Mouse (Mus musculus) ovary, postnatal 14 days (tissue): ENCODE data around the gene Mpi.

Experiments
- DNase-seq: peaks from one replicate; pipeline ENCODE4 v3.0.0; 2022; ENCODE audit warnings: low spot score

Gene Mpi

DNA sequence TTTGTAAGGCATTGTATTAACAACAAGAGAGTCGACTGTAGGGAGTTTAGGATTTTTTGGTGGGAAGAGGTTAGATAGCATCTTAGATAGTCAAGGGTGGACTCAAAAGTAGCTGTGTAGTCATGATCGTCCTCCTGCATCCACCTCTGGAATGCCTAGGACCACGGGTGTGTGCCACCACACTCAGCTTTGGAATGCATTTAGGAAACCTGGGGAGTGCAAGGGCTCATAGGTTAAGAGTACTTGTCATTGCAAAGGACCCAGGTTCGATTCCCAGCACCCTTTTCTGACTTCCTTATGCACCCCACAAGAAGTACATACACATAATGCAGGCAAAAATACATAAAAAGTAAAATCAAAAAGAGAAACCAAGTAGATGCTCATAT, 29.7 kb downstream of the Mpi start:
- no peak for DNase-seq

DNA sequence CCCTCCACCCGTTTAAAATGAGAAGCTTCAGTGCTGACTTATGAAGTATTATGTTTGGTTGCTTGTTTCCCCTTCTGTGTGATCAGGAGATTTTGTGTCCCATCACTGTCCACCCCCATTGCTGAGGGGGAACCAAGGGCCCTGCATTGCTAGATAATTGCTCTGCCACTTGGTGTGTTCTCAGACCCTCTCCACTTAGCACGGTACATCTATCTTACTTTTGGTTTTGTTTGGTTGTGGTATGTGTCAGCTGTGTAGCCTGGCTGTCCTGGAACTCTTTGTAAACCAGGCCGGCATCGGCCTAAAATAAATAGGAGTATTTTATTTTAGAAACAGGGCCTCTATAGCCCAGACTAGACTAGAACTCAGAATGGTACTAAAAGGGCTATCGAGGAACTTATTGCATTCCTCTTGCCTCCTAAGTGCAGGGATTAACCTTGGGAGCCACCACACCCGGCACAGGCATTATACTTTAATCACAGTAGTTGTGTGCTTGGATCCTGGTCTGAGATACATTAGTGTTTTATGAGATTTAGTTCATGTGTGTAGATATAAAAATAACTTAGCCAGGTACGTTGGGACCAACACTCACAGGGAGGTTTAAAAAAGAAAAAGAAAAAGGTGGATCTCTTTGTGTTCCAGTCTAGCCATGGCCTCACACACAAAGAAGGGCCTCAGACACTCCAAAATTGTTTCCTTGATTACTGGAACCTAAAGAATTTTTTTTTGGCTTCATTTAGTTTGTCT, 30.3 kb downstream of the Mpi start:
- no peak for DNase-seq

DNA sequence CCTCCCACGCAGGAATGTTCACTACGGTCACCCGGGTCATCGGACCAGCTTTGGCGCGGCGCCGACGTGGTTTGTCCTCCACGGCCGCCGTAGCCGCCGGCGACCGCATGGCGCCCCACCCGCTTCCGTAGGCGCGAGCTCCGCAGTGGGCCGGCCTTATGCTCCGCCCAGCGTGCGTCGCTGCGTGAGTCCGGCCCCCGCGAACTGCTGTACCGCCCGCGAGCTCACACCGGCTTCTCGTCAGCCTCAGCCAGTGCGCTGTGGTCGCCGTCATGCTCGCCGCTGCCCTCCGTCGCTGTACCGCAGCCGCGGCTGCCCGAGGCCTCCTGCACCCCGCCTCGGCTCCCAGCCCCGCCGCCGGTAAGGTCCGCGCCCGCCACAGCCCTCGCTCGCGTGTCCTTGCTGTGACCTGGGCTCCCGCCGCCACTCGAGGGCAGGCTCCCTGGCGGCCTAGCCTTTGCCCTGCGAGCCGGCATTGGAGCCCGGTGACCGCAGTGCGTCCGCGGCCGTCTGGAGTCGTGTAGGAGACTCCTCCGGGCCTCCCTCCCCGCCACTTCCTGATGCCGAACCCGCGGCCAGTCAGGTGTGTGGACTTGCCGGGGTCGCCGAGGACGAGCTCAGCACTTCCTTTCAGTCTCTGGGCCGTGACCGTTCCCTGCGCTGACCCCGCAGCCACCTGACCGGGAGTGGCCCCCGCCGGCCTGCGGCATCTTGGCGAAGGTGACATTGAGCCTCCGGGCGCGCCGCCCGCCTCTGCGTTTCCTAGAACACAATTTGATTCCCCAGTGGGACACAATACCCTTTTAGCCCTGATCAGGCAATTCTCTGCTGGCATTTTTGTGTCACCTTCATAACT, 31.3 kb downstream of the Mpi start, which contains the start of gene Cox5a:
Cox5a (plus strand) TSS at position 219 of the 856 bp plus-strand sequence.
- DNase-seq, result peak; percentile 92

DNA sequence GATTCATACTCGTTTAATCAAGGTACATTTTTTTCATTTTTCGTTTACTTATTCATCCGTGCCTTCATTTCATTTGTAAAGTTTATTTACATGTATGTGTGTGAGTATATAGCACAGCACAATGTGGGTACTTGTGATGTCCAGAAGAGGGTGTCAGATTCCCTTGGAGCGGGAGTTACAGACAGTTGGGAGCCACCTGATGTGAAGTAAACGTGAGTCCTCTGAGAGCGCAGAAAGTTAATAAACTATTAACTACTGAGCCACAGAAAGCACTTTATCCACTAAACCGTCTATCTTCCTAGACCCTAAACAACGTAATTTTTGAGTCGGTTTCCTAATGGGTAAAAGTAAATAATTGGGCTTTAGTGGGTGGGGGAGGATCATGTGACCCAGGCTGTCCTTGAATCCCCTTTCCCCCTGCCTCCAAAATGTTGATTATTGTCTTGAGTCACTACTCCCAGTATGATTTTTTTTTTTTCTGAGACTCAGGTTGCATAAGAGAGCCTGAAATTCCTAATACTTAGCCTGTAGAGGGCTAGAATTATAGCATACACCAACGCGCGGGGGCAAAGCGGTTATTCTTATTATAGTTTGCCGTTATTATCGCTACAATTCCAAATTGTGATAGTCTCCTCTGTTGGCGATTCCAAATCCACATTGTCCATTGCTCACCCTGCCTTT, 32.0 kb downstream of the Mpi start:
- DNase-seq, result no peak

DNA sequence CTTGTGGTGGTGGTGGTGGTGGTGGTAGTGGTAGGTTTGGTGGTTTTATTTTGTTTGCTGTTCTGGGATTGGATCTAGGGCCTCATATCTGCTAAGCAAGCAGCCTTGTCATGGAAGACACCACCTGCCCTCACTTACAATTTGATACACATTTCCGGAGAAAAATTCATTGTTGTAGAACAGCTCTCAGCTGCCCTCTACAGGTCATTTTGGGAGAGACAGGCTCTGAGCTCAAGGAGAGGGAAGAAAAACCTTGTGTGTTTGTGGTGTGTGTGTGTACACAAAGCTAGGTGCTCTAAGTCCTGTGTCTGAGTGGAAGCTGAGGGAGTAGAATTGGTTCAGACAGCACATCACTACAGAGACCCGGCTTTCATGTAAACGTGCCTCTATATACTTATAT, 35.5 kb downstream of the Mpi start:
- peak; percentile 58 for DNase-seq

DNA sequence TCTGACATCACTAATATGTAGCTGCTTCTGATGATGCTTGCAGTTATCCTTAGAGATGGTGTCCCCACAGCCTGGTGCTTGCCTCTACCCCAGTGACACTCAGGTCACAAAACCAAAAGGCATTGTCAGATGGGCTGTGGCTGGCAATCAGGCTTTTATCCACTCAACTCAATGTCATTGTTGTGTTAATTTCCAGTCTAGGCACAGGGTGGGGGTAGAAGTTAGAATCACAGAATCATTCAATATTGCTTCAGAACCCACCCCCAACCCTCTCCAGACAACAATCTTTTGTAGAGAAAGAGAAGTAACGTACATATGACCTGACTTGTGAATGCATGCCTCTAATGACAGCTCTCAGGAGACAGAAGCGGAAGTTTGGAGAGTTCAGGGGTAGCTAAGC, 42.0 kb downstream of the Mpi start:
- no peak for DNase-seq

DNA sequence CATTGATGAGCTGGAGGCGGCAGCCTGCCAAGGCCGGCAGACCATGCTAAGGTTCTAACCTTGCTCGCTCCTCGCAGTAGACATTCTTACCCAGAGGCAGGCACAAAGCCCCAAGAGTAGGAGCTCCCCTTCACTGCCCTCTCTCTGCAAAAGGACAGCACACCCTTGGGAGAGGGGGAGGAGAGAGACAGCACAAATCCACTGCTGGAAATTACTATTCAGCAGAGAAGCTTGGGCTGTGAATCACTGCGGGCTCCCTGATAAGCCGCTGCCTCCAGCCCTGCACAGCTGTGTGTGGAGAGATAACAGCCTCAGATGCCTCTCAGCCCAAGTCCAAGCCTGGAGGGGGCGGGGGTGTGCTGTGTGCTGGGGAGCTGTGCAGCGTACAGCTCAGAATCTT, 46.9 kb downstream of the Mpi start:
- DNase-seq, result peak; percentile 42

DNA sequence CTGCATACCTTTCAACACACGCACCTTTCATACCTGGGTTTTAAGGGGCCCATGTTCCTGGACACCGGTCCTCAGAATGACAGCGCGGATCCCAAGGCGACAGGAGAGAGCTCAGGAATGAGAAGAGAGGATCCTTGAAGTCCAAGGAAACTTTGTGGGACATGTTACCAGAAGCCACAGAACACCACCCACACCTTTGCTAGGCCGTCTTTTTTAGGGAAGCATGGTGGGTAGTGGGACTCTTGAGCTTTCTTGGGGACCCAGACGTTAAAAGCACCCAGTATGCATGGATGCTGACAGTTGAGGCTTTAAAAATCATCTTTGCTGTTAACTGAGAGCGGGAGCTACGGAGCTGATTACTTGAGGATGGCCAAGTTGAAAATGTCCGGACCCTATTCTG, 47.7 kb downstream of the Mpi start:
- no peak for DNase-seq

DNA sequence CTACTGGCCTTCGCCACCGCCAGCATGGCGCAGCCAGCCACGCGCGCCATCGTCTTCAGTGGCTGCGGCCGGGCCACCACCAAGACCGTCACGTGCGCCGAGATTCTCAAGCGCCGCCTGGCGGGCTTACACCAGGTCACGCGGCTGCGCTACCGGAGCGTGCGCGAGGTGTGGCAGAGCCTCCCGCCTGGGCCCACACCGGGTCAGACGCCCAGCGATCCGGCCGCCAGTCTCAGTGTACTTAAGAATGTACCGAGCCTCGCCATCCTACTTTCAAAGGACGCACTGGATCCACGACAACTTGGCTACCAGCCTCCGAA, 48.2 kb downstream of the Mpi start:
- DNase-seq, result peak; percentile 47

DNA sequence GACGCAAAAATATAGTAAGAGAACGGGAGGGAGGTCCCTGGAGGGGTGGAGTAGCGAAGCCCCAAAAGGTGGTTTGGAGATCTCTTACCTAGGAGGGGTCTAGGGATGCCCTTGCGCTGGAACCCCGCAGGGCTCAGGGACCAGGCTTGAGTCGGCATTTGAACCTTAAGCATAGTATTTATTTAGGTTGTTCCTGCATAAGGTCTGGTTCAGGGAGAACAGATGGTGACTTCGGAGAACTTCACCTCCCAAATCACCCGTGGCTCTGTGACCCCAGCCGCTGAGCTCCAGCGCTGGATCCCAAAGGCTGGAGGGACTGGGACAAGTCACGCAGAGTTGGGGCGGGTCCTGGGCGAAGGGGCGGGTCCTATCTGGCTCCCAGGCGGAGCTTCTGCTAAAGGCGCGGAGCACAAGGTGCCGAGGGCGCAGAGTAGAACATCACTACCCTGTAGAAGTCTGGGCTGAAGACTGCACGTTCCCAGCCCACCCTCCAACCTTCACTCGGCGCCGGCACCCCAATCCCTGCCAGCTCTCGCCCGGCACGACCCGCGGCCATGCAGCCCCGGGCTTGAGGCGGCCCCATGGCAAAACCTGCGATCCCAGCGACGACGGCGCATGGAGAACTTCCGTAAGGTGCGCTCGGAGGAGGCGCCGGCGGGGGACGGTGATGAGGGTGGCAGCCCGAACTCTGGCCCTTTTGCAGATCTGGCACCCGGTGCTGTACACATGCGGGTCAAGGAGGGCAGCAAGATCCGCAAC, 48.8 kb downstream of the Mpi start, which contains the start of gene Rpp25:
Rpp25 (plus strand) TSS at position 405 of the 759 bp plus-strand sequence.
- DNase-seq, result peak; percentile 55

DNA sequence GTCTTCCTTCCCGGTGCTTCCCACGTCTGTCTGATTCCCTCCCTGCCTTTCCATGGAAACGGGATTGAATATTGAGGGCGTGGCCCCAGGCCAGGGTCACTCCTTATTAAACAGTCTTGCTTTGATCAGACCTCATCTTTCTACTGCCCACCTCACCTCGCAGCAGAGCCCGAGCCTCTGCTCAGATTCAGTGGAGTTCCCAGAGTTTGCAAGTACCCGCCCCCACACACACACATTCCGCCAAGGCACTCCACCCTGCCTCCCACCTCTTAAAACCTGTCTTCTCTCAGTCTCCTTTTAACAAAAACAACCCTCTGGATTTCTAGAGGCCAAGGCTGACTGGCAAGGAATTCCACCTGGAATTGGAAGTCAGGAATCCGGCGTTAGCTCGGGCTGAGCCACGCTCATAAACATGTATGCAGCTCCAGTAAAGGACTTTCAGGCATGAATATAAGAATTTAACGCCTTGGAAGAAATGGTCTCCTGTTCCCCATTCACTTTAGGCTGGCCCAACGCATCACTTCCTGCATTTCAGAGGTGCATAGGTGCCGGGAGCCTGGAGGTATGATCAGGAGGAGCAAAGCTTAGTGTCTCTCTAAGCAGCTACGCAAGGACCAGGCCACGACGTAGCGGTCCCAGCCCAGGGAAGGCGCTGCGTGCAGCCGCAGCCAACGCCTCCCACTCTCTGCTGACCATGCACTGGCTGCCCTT, 49.5 kb downstream of the Mpi start:
- no peak for DNase-seq

DNA sequence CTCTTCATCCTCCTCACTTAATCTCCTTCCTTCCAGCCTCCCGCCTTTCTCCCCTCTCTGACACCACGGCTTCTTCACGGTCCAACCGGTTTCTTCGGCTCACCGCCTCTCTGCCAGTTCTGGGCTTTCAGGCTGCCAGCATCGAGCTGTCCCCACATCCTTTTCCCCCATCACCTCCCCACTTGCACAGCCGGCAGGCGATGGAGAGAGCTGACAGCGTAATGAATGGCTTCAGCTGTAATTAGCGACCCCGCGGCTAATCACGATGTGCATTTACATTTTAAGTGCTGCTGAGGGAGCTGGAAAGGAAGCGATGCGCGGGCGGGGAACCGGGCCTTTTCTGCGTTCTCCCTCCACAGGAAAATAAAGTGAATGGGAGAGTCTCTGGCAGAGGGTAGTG, 50.7 kb downstream of the Mpi start:
- no peak for DNase-seq

DNA sequence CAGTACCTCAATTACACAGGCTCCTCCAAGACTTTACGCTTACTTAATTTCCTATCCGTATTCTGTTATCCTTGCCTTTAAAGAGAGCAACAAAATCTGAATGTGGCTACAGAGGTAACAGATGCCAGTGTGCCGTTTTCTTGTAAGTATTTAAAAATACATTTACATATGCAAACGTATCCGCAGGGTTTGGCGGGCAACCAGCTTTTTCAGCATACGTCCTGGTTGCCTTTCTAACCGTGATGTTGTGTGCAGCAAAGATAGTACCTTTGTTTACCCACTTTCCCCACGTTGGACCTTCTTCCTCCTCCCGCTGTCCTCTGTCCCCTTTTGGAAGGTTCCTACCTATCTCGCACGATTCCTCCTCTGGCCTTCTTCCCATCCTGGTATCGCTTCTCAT, 51.1 kb downstream of the Mpi start:
- no peak for DNase-seq

DNA sequence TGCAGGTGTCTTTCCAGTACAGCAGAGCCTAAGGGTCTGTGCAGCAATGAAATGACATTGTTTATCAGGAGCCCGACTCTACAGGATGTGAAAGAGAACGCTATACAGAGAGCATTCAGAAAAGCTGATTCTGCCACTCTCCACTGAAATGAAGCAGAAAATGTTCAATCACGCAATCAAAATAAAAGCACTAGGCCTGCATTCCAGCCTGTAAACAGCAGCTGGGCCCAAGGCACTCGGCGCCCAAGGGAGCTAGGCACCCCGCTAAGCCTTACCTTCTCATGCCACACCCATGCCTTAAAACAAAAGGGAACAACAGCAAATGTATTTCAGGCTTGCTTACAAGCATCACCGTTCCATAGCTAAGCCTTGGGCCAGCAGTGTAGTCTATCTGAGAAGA, 54.0 kb downstream of the Mpi start:
- no peak for DNase-seq

DNA sequence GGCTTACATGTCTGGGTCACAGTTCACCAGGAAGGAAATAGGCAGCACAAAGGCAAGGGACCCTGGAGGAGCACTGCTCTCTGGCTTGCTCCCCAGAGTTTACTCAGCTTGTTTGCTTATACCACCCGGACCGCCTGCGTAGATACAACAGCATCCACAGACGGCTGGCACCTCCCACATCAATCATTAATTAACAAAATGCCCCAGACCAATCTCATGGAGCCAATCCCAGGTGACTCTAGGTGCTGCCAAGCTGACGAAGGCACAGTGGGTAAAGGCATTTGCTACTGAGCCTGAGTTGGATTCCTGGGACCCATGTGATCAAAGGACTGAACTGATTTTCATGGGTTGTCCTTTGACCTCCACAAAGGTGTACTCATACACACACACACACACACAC, 55.3 kb downstream of the Mpi start:
- no peak for DNase-seq

DNA sequence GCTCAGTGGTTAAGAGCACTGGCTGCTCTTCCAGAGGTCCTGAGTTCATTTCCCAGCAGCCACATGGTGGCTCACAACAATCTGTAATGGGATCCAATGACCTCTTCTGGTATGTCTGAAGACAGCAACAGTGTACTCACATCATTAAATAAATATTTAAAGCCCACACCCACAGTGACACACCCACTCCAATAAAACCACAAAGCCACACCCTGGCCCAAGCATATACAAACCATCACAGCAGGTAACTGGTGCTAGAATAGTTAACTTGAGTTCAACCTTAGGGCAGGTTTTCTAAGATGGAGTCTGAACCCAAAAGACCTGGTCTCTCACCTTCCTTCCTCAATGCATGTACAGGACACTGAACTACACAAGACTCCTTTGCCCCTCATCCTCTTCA, 57.6 kb downstream of the Mpi start:
- no peak for DNase-seq
